In the genomic region with DNA sequence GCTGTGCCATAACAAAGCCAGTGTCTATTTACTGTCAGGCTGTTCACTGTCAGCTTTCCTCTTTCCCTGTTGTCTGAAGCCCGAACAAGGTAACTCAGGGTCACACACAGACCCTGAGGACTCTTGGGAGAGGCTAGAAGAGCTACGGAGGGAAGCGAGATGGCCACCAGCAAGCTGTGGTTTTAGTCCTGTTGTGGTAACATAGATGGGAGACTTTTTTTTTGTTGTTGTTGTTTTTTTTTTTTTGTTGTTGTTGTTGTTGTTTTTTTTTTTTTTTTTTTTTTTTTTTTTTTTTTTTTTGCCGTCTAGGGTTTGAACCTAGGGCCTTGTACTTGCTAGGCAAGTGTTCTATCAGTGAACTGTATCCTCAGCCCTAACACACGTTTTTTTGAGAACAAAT, we compare ENCODE assay signal across 17 mouse cellular contexts.
"Had no signal": no experiment of that assay in that cellular context is flagged by ENCODE, and none has a peak within 500 bp of the region (broad histone marks: within the 10 kb centered on the region; RNA-seq: fewer than 3 reads in every experiment).

No protein-coding gene starts in this region.

- H3K9ac ChIP-seq: lung, embryonic 15.5 days; midbrain, embryonic 13.5 days; midbrain, embryonic 15.5 days; neural tube, embryonic 12.5 days; stomach, embryonic 15.5 days had no signal

- H3K27ac ChIP-seq: lung, embryonic 15.5 days; macrophage; midbrain, embryonic 13.5 days; midbrain, embryonic 15.5 days; neural tube, embryonic 12.5 days; stomach, embryonic 15.5 days; stomach, postnatal 0 days had no signal

- H3K9me3 ChIP-seq: lung, embryonic 15.5 days; megakaryocyte, embryonic 14.5 days; midbrain, embryonic 13.5 days; midbrain, embryonic 15.5 days; neural tube, embryonic 12.5 days; stomach, embryonic 15.5 days had no signal

- DNase-seq: lung, adult 2 months; lung, postnatal 14 days; lung, postnatal 36 days; right cerebral cortex, postnatal 14 days; thymus, adult 2 months; thymus, postnatal 25 days; thymus, postnatal 4 days had no signal

- H3K4me2 ChIP-seq: lung, embryonic 15.5 days; midbrain, embryonic 11.5 days; midbrain, embryonic 13.5 days; midbrain, embryonic 15.5 days; neural tube, embryonic 12.5 days; stomach, embryonic 15.5 days had no signal

- H3K27me3 ChIP-seq: lung, embryonic 15.5 days; megakaryocyte, embryonic 14.5 days; midbrain, embryonic 13.5 days; midbrain, embryonic 15.5 days; neural tube, embryonic 12.5 days; stomach, embryonic 15.5 days had no signal

- H3K4me3 ChIP-seq: lung, embryonic 15.5 days; megakaryocyte, embryonic 14.5 days; midbrain, embryonic 13.5 days; midbrain, embryonic 15.5 days; neural tube, embryonic 12.5 days; stomach, embryonic 15.5 days had no signal

- ATAC-seq: lung, postnatal 0 days; midbrain, embryonic 13.5 days; midbrain, embryonic 15.5 days had no signal
